Mouse (Mus musculus): ENCODE measurements at regions not wholly inside any gene's neighbourhood (a gene's known extent, or its start where the extent isn't known, plus 50 kb on each side); places are given as distances from the start of the nearest gene placed in this dataset.

- no peak for DNase-seq (ENCODE audit: low spot score in 2 of 2)
Observed at GRCm38 (mm10) chr16:64166676-64167407, 302.9 kb upstream of the Epha3 start.

- DNase-seq (ENCODE audit: low spot score in 2 of 2) = no peak
Observed at GRCm38 (mm10) chr16:64166036-64166435, 302.1 kb upstream of the Epha3 start.

- no peak for DNase-seq (ENCODE audit: low spot score in 2 of 2)
Observed at GRCm38 (mm10) chr16:64145687-64146535, 281.9 kb upstream of the Epha3 start.

All from cerebellum, postnatal 4 days (tissue).